Mouse (Mus musculus) spleen, adult 2 months (tissue): ENCODE results near the gene Efna5. TPM values are rescaled to one million over a fixed set of nuclear protein-coding genes. Genes with fewer than 3 reads are reported as not detected.

Experiments
- DNase-seq, 2 experiments: peaks; one replicate each; pipeline versions ENCODE4 v3.0.0 to v3.0.0-alpha.2; 2012 to 2021; ENCODE audit warnings: low spot score in 2 of 2, low read depth in 1 of 2
- H3K27ac ChIP-seq: fragments of 200-500 bp; 2 replicates; pipeline ENCODE4 v1.5.1; 2012; ENCODE audit warnings: low read length, inconsistent platforms; ENCODE audit not compliant: insufficient read depth
- H3K27me3 ChIP-seq: fragments of 200-500 bp; 2 replicates; pipeline ENCODE4 v1.6.1; 2012; ENCODE audit warnings: mild to moderate bottlenecking, moderate library complexity, low read length, inconsistent platforms; ENCODE audit not compliant: control insufficient read depth, insufficient read depth
- H3K36me3 ChIP-seq: fragments of 200-500 bp; 2 replicates; pipeline ENCODE4 v1.6.1; 2012; ENCODE audit warnings: mild to moderate bottlenecking, low read length, inconsistent platforms; ENCODE audit not compliant: control insufficient read depth, insufficient read depth
- H3K4me1 ChIP-seq: fragments of 200-500 bp; 2 replicates; pipeline ENCODE4 v1.6.1; 2011; ENCODE audit warnings: inconsistent platforms; ENCODE audit not compliant: control insufficient read depth, insufficient read depth, insufficient read length
- H3K4me3 ChIP-seq: fragments of 200-500 bp; 2 replicates; pipeline ENCODE4 v1.5.1; 2011; ENCODE audit warnings: mild to moderate bottlenecking, inconsistent platforms; ENCODE audit not compliant: insufficient read depth, insufficient read length; ENCODE audit errors: extremely low read depth
- CTCF ChIP-seq: fragments of 200-500 bp; IDR thresholded peaks from 2 replicates; pipeline ENCODE4 v1.5.1; 2011; ENCODE audit warnings: mild to moderate bottlenecking, inconsistent platforms; ENCODE audit not compliant: insufficient read depth, insufficient read length, insufficient replicate concordance; ENCODE audit errors: extremely low read depth
- POLR2A ChIP-seq: fragments of 200-500 bp; IDR thresholded peaks from 2 replicates; pipeline ENCODE4 v1.6.1; 2011; ENCODE audit warnings: low read depth, low read length, inconsistent platforms
- WGBS: fragments of 180-500 bp; shearing (Covaris S2); methylation state at CpG from one replicate; pipeline ENCODE4 v1.1.7; 2018; 5-methylcytosine and 5-hydroxymethylcytosine counted together
- polyA plus RNA-seq: library from polyadenylated mRNA; depleted of rRNA; stranded (reverse); fragments of >200 nt; gene quantifications from 2 replicates; pipeline ENCODE4 v1.2.3, GENCODE M21; 2012

The Efna5 gene
- polyA plus RNA-seq, 1 experiment, result 0.30 TPM

DNA sequence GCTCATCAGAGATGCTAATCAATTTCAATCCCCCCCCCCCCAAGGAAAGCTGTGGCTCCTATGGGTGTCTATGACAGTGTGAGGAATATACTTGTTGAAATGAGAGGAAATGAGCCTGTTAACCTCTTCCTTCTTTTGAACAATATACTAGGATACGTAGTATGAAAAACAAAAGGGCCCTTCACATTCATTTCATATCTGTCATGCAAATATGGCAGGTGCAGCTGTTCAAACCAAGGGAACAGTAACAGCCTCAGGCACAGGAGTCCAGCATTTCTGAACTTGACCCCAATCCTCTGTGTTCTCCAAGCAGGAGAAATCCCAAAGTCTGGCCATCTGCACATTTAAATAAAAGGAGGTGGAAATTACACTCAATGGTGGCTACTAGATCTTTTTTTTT, 200.4 kb downstream of the Efna5 start:
- Histone ChIP-seq H3K4me1 (no peaks in the 10 kb centered on the region), H3K27ac (no peak overlapping the region), H3K36me3 (no peaks in the 10 kb centered on the region), H3K4me3 (no peak overlapping the region), H3K27me3 (no peaks in the 10 kb centered on the region)
- no peak for DNase-seq
- WGBS, result 84% methylated on average over 1 of the region's 1 CpGs
- no peak for TF ChIP-seq CTCF
- no peak for TF ChIP-seq POLR2A

DNA sequence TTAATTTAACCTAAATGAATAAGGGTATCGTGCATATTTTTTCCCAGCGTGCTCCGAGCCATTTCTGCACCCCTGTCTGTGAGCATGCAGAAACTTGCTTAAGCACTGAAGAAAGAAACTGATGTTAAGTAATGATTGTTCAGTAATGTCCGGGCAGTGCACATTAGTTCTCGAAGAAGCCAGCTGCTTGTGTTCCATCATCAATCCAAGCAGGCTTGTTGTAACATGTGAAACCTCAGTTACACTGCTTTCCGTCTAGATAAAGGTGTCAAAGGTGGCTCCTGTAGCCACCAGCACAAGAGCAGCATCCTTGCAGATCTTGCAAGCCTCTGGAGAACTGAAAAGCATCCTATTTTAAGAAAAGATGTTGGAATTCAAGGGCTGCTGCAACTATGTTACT, 204.3 kb downstream of the Efna5 start:
- H3K4me1 ChIP-seq, result no peaks in the 10 kb centered on the region
- H3K4me3 ChIP-seq, result no peak overlapping the region
- no peak for DNase-seq
- H3K27ac ChIP-seq, result no peak overlapping the region
- TF ChIP-seq POLR2A (no peak), CTCF (no peak)
- no peaks in the 10 kb centered on the region for H3K27me3 ChIP-seq
- H3K36me3 ChIP-seq, result no peaks in the 10 kb centered on the region
- WGBS, result 90% methylated on average over 6 of the region's 6 CpGs

GRCm38 (mm10) chr17:62676409-62676808, 204.7 kb downstream of the Efna5 start:
- no peak for TF ChIP-seq CTCF
- TF ChIP-seq POLR2A, result no peak
- H3K4me3 ChIP-seq, result no peak overlapping the region

GRCm38 (mm10) chr17:62675811-62676255, 205.3 kb downstream of the Efna5 start:
- 87% methylated on average over 5 of the region's 5 CpGs for WGBS

More at GRCm38 (mm10) chr17:62676409-62676808, 204.7 kb downstream of the Efna5 start:
- DNase-seq, result no peak
- no peaks in the 10 kb centered on the region for H3K4me1 ChIP-seq
- 81% methylated on average over 6 of the region's 6 CpGs for WGBS
- no peak overlapping the region for H3K27ac ChIP-seq
- H3K36me3 ChIP-seq, result no peaks in the 10 kb centered on the region
- no peaks in the 10 kb centered on the region for H3K27me3 ChIP-seq

GRCm38 (mm10) chr17:62672068-62672467, 209.0 kb downstream of the Efna5 start:
- H3K4me3 ChIP-seq, result no peak overlapping the region
- no peaks in the 10 kb centered on the region for H3K27me3 ChIP-seq
- no peak for TF ChIP-seq POLR2A
- TF ChIP-seq CTCF, result no peak
- H3K36me3 ChIP-seq, result no peaks in the 10 kb centered on the region
- WGBS, result 73% methylated on average over 8 of the region's 8 CpGs
- H3K4me1 ChIP-seq, result no peaks in the 10 kb centered on the region
- no peak for DNase-seq
- H3K27ac ChIP-seq, result no peak overlapping the region

More at GRCm38 (mm10) chr17:62675811-62676255, 205.3 kb downstream of the Efna5 start:
- no peaks in the 10 kb centered on the region for H3K4me1 ChIP-seq
- no peak overlapping the region for H3K4me3 ChIP-seq
- no peaks in the 10 kb centered on the region for H3K36me3 ChIP-seq
- no peaks in the 10 kb centered on the region for H3K27me3 ChIP-seq
- H3K27ac ChIP-seq, result no peak overlapping the region
- no peak for TF ChIP-seq POLR2A
- no peak for DNase-seq

DNA sequence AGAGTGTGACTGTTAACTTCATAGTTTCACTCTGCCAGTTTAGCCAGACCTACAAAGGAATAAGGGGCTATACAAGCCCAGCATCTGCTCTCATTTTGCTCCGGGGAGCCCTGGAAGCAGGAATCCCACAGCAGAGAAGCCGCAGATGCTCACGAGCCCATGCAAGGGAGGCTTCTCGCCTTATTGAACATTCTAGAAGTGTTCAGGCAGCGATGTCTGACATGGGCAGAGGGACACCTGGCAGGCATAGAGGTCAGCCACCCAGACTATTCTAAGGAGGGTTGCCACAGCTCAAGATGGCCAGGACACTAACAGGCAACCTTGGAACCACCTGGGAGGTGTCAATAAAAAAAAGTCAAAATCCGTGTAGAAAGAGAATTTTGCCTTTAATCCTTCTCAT, 214.4 kb downstream of the Efna5 start:
- TF ChIP-seq POLR2A (no peak), CTCF (no peak)
- WGBS, result 90% methylated on average over 6 of the region's 6 CpGs
- H3K36me3 ChIP-seq, result no peaks in the 10 kb centered on the region
- no peak overlapping the region for H3K27ac ChIP-seq
- H3K4me3 ChIP-seq, result no peak overlapping the region
- no peaks in the 10 kb centered on the region for H3K4me1 ChIP-seq
- H3K27me3 ChIP-seq, result no peaks in the 10 kb centered on the region
- DNase-seq, result no peak

- WGBS, result 88% methylated on average over 7 of the region's 7 CpGs
- Histone ChIP-seq H3K27ac (no peak overlapping the region), H3K36me3 (no peaks in the 10 kb centered on the region), H3K27me3 (no peaks in the 10 kb centered on the region), H3K4me3 (no peak overlapping the region), H3K4me1 (no peaks in the 10 kb centered on the region)
- TF ChIP-seq CTCF (no peak), POLR2A (no peak)
- DNase-seq, result no peak
Measured at GRCm38 (mm10) chr17:62665823-62666222, 215.3 kb downstream of the Efna5 start.
